Mouse (Mus musculus) liver, embryonic 14 days (tissue): ENCODE measurements around the gene Slc2a12. TPM values are rescaled to one million over a fixed set of nuclear protein-coding genes. Genes with fewer than 3 reads are reported as not detected.

Source experiments
- polyA plus RNA-seq: library from polyadenylated mRNA; depleted of rRNA; stranded (reverse); fragments of >200 nt; gene quantifications from 2 replicates; pipeline ENCODE4 v1.2.3, GENCODE M21; 2012; rRNA removed

Gene Slc2a12
- 0.02 and 0.03 TPM in 2 replicates for polyA plus RNA-seq

GRCm38 (mm10) chr10:22644853-22645491 is at the start of gene Slc2a12:
Gene Slc2a12, plus strand, starts transcription at chr10:22645011.

GRCm38 (mm10) chr10:22731272-22732093 is 86.7 kb downstream of the Slc2a12 start, which contains the start of gene Tbpl1:
Gene Tbpl1, minus strand, starts transcription at chr10:22731938.

Other genes with a start within 250 kb of the Slc2a12 start
- gene Tbpl1, start 86.9 kb downstream of the Slc2a12 start, polyA plus RNA-seq, result 7.1 and 7.3 TPM in 2 replicates
- 3.4 and 4.5 TPM in 2 replicates for gene Tcf21, start 175.2 kb downstream of the Slc2a12 start, polyA plus RNA-seq